Mouse (Mus musculus) layer of hippocampus, adult 9-11 months (tissue): ENCODE measurements around the gene Gm47189.
"Not testable (repeated sequence)": the region's sequence is repeated elsewhere in the genome, so short reads cannot be mapped to it uniquely, and the experiment has no call there.

Experiments used
- DNase-seq: peaks from one replicate; pipeline ENCODE4 v3.0.0; 2022

Gene Gm47189

GRCm38 (mm10) chr14:41772341-41772740 is at the start of gene Gm47189:
Gene Gm47189, minus strand, starts transcription at chr14:41772441.
- not testable (repeated sequence) for DNase-seq

DNA sequence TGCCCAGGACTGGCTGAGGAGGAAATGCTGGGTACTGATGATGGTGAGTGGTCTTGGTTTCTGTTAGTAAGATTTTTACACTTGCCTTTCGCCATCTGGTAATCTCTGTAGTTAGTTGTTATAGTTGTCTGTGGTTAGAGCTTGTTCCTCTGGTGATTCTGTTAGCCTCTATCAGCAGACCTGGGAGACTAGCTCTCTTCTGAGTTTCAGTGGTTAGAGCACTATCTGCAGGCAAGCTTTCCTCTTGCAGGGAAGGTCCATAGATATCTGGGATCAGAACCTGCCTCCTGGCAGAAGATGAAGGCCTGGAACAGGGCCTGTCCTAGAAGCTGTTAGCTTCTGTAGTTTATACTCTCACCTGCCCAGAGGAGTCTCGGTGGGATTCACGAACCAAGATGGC is 16.3 kb downstream of the Gm47189 start:
- DNase-seq, result peak; percentile 2

GRCm38 (mm10) chr14:41750514-41750913 is 21.7 kb downstream of the Gm47189 start, which contains the start of gene Gm7929:
Gene Gm7929, minus strand, starts transcription at chr14:41750614.
- DNase-seq, result not testable (repeated sequence)

GRCm38 (mm10) chr14:41723437-41723836 is 48.8 kb downstream of the Gm47189 start:
- not testable (repeated sequence) for DNase-seq

GRCm38 (mm10) chr14:41717180-41717579 is 55.1 kb downstream of the Gm47189 start:
- not testable (repeated sequence) for DNase-seq
